Mouse (Mus musculus) stomach, embryonic 16.5 days (tissue): Measurements from ENCODE around the gene Cbfa2t3. TPM values are rescaled to one million over a fixed set of nuclear protein-coding genes. Genes with fewer than 3 reads are reported as not detected.

Experiments used
- ATAC-seq: fragments of 200-750 bp; cut with Nextera tagmentation; 2 replicates; pipeline ENCODE4 v1.8.0; 2017; ENCODE audit warnings: moderate number of reproducible peaks, moderate TSS enrichment; ENCODE audit not compliant: insufficient read depth, low FRiP score
- H3K27ac ChIP-seq: fragments of 300-500 bp; sonication (generic); 2 replicates; pipeline ENCODE4 v1.5.1; 2014; ENCODE audit warnings: low read length
- H3K27me3 ChIP-seq: fragments of 300-500 bp; sonication (generic); 2 replicates; pipeline ENCODE4 v1.6.1; 2014; ENCODE audit warnings: low read length, control low read depth, mixed read lengths; ENCODE audit not compliant: control insufficient read depth, insufficient read depth
- H3K36me3 ChIP-seq: fragments of 300-500 bp; sonication (generic); 2 replicates; pipeline ENCODE4 v1.6.1; 2014; ENCODE audit warnings: low read length; ENCODE audit not compliant: control insufficient read depth, insufficient read depth
- H3K4me1 ChIP-seq: fragments of 300-500 bp; sonication (generic); 2 replicates; pipeline ENCODE4 v1.6.1; 2014; ENCODE audit warnings: low read length, control low read depth, mixed read lengths; ENCODE audit not compliant: control insufficient read depth, insufficient read depth
- H3K4me2 ChIP-seq: fragments of 300-500 bp; sonication (generic); 2 replicates; pipeline ENCODE4 v1.6.1; 2014; ENCODE audit warnings: low read depth, low read length, mixed read lengths
- H3K4me3 ChIP-seq: fragments of 300-500 bp; sonication (generic); replicated peaks from 2 replicates; pipeline ENCODE4 v1.5.1; 2014; ENCODE audit warnings: mild to moderate bottlenecking, low read length
- H3K9ac ChIP-seq: fragments of 300-500 bp; sonication (generic); 2 replicates; pipeline ENCODE4 v1.6.1; 2014; ENCODE audit warnings: low read length
- H3K9me3 ChIP-seq: fragments of 300-500 bp; sonication (generic); replicated peaks from 2 replicates; pipeline ENCODE4 v1.6.1; 2016; ENCODE audit warnings: low read length, control low read depth; ENCODE audit not compliant: control insufficient read depth
- WGBS: fragments of 180-500 bp; shearing (Covaris S2); extraction: QIAGEN DNeasy Blood & Tissue Kit; methylation state at CpG from one replicate; pipeline ENCODE4 v1.1.7; 2014; 5-methylcytosine and 5-hydroxymethylcytosine counted together
- polyA plus RNA-seq: library from polyadenylated mRNA; unstranded; fragments of >200 nt; fragmentation: Nextera tagmentation; extraction: Ambion mirVana; gene quantifications from 2 replicates; pipeline ENCODE4 v1.2.1, GENCODE M21; 2015

Cbfa2t3 gene
- polyA plus RNA-seq, 1 experiment from 2014 or later: 4.1 TPM

DNA sequence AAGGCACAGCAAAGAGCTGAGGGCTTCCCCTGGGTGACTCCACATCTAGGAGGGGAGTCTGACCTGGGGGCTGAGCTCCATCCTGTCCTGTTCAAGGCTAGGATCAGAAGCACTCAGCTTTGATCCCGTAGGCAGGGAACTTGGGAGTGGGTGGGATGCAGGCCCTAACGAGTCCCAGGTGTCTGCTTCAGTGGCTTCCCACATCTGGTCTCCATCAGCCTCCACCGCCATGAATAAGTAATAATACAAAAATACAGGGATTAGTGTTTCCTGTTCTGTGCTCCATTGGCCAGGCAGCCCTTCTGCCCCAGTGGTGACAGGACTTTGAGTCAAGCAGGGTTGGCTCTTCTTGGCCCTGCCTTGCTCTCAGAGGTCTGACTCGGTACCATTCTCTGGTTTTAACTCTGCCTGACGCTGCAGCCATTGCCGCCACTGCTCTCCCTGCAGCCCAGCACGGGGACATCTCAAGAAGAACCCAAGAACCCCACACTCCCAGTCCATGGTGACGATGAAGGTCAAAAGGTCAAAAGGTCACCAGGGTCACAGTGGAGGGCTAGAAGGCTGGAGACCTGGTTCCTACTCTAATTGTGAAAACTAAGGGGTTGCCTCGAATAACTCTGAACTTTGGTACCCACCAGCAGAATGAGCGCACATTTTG is 40.6 kb downstream of the Cbfa2t3 start:
- H3K4me1 ChIP-seq: peaks cover 46% of the 10 kb centered on the region; the same call in 1 of the 2 replicates
- WGBS: 63% methylated on average over 10 of the region's 10 CpGs
- no peaks in the 10 kb centered on the region for H3K27me3 ChIP-seq
- H3K9me3 ChIP-seq: no peaks in the 10 kb centered on the region
- no peaks in the 10 kb centered on the region for H3K36me3 ChIP-seq
- H3K4me2 ChIP-seq: no peak overlapping the region
- no peak overlapping the region for H3K4me3 ChIP-seq
- H3K9ac ChIP-seq: no peak overlapping the region
- ATAC-seq: no peak
- no peak overlapping the region; the same call in 1 of the 2 replicates for H3K27ac ChIP-seq

- H3K27ac ChIP-seq: no peak overlapping the region
- no peaks in the 10 kb centered on the region for H3K36me3 ChIP-seq
- WGBS: 67% methylated on average over 13 of the region's 13 CpGs
- no peak overlapping the region for H3K4me3 ChIP-seq
- no peak for ATAC-seq
- H3K4me1 ChIP-seq: peaks cover 41% of the 10 kb centered on the region; the same call in 1 of the 2 replicates
- no peaks in the 10 kb centered on the region for H3K9me3 ChIP-seq
- H3K27me3 ChIP-seq: no peaks in the 10 kb centered on the region
- H3K4me2 ChIP-seq: no peak overlapping the region
- H3K9ac ChIP-seq: no peak overlapping the region
These were observed 42.6 kb downstream of the Cbfa2t3 start for GRCm38 (mm10) chr8:122656056-122656999.

DNA sequence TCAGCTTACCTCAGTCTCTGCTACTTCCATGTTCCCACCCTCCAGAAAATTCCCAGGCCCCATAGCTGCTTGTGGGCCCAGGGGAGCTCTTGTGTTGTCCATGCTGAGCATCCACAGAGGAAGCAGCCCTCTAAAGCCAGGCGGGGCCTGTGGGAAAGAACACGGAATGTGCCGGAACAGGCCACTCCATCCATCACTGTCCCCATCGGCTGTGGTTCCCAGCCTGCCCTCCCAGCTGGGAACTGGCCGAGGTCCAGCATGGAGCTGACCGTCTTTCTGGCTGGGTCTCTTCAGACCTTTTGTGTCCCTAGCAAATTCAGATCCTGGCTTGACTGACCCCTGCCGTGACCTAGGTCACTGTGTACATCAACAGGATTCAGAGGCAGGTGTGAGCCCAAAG is 44.1 kb downstream of the Cbfa2t3 start:
- Histone ChIP-seq H3K4me3 (no peak overlapping the region), H3K36me3 (no peaks in the 10 kb centered on the region), H3K27me3 (no peaks in the 10 kb centered on the region), H3K27ac (no peak overlapping the region), H3K4me2 (no peak overlapping the region), H3K9ac (peak overlapping the region; percentile 32), H3K9me3 (no peaks in the 10 kb centered on the region), H3K4me1 (peaks cover 36% of the 10 kb centered on the region; the same call in 1 of the 2 replicates)
- peak; percentile 31; the same call in 1 of the 2 replicates for ATAC-seq
- WGBS: 14% methylated on average over 7 of the region's 7 CpGs

DNA sequence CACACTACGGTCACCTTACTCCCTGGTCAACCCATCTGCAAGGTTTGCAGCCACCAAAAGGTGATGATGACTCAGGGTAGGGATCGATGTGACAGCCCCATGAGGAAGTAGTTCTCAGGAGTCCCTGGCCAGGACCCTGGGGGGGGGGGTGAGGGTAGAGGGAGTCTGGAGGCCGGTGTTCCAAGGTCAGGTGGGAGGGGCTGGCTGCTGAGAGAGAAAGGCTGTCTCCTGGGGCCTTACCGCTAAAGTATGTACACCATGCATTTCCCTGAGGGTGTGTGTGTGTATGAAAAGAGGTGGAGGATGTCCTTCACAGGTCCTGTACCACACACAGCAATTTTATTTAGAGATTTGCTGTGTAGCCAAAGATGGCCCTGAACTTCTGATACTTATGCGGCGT is 46.3 kb downstream of the Cbfa2t3 start:
- Histone ChIP-seq H3K9ac (no peak overlapping the region), H3K4me3 (no peak overlapping the region), H3K4me1 (peaks cover 30% of the 10 kb centered on the region; the same call in 1 of the 2 replicates), H3K36me3 (no peaks in the 10 kb centered on the region), H3K27ac (no peak overlapping the region), H3K4me2 (no peak overlapping the region), H3K27me3 (no peaks in the 10 kb centered on the region), H3K9me3 (no peaks in the 10 kb centered on the region)
- no peak for ATAC-seq
- 63% methylated on average over 6 of the region's 6 CpGs for WGBS

DNA sequence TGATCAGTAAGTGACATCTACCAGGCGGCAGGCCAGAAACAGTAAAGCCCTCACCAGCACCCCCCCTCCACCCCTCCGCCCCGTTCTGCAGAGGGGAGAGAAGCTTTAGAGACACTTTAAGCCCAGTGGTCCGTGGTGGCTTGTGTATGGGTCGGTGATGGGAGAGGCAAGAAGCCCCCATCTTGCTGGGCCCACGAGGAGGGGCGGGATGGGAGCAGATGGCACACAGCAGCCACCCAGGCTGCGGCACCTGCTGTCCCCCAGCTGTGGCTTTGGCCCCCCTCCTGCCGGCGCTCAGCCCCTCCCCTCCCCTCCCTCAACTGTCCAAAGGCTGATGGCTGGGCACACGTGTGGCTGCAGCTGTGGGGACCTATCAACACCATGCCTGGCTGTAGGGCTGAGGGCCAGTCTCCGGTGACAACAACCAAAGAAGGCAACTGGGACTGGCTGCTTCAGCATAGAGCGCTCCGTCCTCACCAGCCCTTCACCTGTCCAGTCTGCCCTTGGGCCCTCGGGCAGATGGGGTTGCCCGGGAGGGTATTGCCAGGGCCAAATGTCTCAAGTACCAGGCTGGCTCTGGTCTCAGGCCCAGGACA is 47.5 kb downstream of the Cbfa2t3 start:
- no peaks in the 10 kb centered on the region for H3K36me3 ChIP-seq
- H3K27me3 ChIP-seq: no peaks in the 10 kb centered on the region
- no peak overlapping the region for H3K4me3 ChIP-seq
- no peaks in the 10 kb centered on the region for H3K9me3 ChIP-seq
- no peak overlapping the region for H3K4me2 ChIP-seq
- ATAC-seq: no peak
- WGBS: 79% methylated on average over 16 of the region's 16 CpGs
- no peak overlapping the region for H3K9ac ChIP-seq
- no peak overlapping the region for H3K27ac ChIP-seq
- peaks cover 30% of the 10 kb centered on the region; the same call in 1 of the 2 replicates for H3K4me1 ChIP-seq

- H3K9ac ChIP-seq: 0 out of 2 replicates have a peak overlapping the region, but pooled peaks have one; percentile 1
- peaks cover 11% of the 10 kb centered on the region; the same call in 1 of the 2 replicates for H3K4me1 ChIP-seq
- no peak overlapping the region for H3K4me2 ChIP-seq
- H3K27ac ChIP-seq: no peak overlapping the region
- 66% methylated on average over 15 of the region's 15 CpGs for WGBS
- H3K9me3 ChIP-seq: no peaks in the 10 kb centered on the region
- H3K27me3 ChIP-seq: no peaks in the 10 kb centered on the region
- ATAC-seq: no peak
- H3K36me3 ChIP-seq: no peaks in the 10 kb centered on the region
- no peak overlapping the region for H3K4me3 ChIP-seq
These were observed 50.5 kb downstream of the Cbfa2t3 start for GRCm38 (mm10) chr8:122648192-122648970.

GRCm38 (mm10) chr8:122646337-122646736 is 52.6 kb downstream of the Cbfa2t3 start:
- Histone ChIP-seq H3K27me3 (no peaks in the 10 kb centered on the region), H3K27ac (no peak overlapping the region), H3K36me3 (no peaks in the 10 kb centered on the region), H3K4me1 (peaks cover 13% of the 10 kb centered on the region), H3K9ac (no peak overlapping the region), H3K4me2 (no peak overlapping the region), H3K4me3 (no peak overlapping the region), H3K9me3 (no peaks in the 10 kb centered on the region)
- no peak for ATAC-seq
- 89% methylated on average over 16 of the region's 16 CpGs for WGBS

DNA sequence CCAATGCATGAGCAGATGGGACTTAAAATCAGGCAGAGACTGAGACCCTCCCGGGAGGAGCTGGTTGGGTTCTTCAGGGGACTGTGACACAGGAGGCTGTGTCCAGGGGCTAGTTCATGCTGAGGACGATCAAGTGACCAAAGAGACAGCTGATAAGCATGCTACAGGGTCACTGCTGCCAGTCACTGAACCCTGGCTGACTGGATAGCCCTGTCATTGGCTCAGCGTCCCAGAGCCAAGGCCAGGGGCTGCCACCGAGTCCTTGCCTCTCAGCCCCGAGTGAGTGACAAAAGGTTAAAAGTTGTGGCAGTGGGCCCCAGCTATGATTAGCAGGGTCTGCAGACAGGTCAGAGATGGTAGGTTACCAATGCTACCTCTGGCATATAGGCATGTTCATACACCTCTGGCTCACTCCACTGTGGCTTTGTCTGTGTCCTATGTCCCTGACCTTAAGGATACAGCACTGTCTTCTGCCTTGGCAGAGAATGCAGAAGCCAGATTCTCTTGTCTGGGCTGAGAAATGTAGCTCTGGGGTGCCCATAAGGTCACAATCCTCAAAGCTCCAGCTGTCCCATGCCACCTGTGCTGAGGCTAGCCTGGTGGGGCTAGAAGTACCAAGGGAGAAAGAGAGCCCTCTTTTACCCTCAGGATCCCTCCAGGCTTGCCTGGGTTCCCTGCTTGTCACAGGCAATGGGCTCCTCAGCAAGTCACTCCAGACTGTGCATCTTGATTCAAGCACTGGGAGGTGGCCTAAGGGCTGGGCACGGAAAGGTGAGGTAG is 54.5 kb downstream of the Cbfa2t3 start:
- no peak for ATAC-seq
- Histone ChIP-seq H3K4me2 (no peak overlapping the region), H3K4me3 (no peak overlapping the region), H3K4me1 (peaks cover 27% of the 10 kb centered on the region), H3K9me3 (no peaks in the 10 kb centered on the region), H3K27me3 (no peaks in the 10 kb centered on the region), H3K9ac (no peak overlapping the region), H3K27ac (no peak overlapping the region), H3K36me3 (no peaks in the 10 kb centered on the region)
- WGBS: 71% methylated on average over 6 of the region's 6 CpGs
